Mouse (Mus musculus) midbrain, embryonic 16.5 days (tissue): ENCODE measurements around the gene Aip. TPM values are rescaled to one million over a fixed set of nuclear protein-coding genes. Genes with fewer than 3 reads are reported as not detected.

Source experiments
- ATAC-seq: fragments of 200-750 bp; cut with Nextera tagmentation; 2 replicates; pipeline ENCODE4 v1.8.0; 2017; ENCODE audit warnings: moderate TSS enrichment
- H3K27ac ChIP-seq: fragments of 300-500 bp; sonication (generic); 2 replicates; pipeline ENCODE4 v1.5.1; 2014; ENCODE audit warnings: mild to moderate bottlenecking, low read length, mixed read lengths
- H3K27me3 ChIP-seq: fragments of 300-500 bp; sonication (generic); 2 replicates; pipeline ENCODE4 v1.6.1; 2014; ENCODE audit warnings: low read depth, low read length, mixed read lengths; ENCODE audit not compliant: control insufficient read depth, insufficient read depth
- H3K36me3 ChIP-seq: fragments of 300-500 bp; sonication (generic); 2 replicates; pipeline ENCODE4 v1.6.1; 2014; ENCODE audit warnings: mild to moderate bottlenecking, low read length, moderate library complexity, mixed read lengths; ENCODE audit not compliant: control insufficient read depth, insufficient read depth
- H3K4me1 ChIP-seq: fragments of 300-500 bp; sonication (generic); 2 replicates; pipeline ENCODE4 v1.6.1; 2014; ENCODE audit warnings: mild to moderate bottlenecking, low read length, mixed read lengths; ENCODE audit not compliant: control insufficient read depth, insufficient read depth
- H3K4me2 ChIP-seq: fragments of 300-500 bp; sonication (generic); 2 replicates; pipeline ENCODE4 v1.6.1; 2014; ENCODE audit warnings: mild to moderate bottlenecking, low read length, mixed read lengths
- H3K4me3 ChIP-seq: fragments of 300-500 bp; sonication (generic); 2 replicates; pipeline ENCODE4 v1.5.1; 2014; ENCODE audit warnings: low read depth, mild to moderate bottlenecking, low read length, moderate library complexity, mixed read lengths
- H3K9ac ChIP-seq: fragments of 300-500 bp; sonication (generic); 2 replicates; pipeline ENCODE4 v1.6.1; 2014; ENCODE audit warnings: low read depth, low read length, mixed read lengths
- H3K9me3 ChIP-seq: fragments of 300-500 bp; sonication (generic); replicated peaks from 2 replicates; pipeline ENCODE4 v1.6.1; 2014; ENCODE audit warnings: mild to moderate bottlenecking, low read length, mixed read lengths; ENCODE audit not compliant: control insufficient read depth, poor library complexity, severe bottlenecking
- WGBS: fragments of 180-500 bp; shearing (Covaris S2); extraction: QIAGEN DNeasy Blood & Tissue Kit; methylation state at CpG from one replicate; pipeline ENCODE4 v1.1.7; 2014; 5-methylcytosine and 5-hydroxymethylcytosine counted together
- polyA plus RNA-seq: library from polyadenylated mRNA; unstranded; fragments of >200 nt; fragmentation: Nextera tagmentation; extraction: Ambion mirVana; gene quantifications from 2 replicates; pipeline ENCODE4 v1.2.1, GENCODE M21; 2015

Aip gene
- polyA plus RNA-seq, 1 experiment from 2014 or later, result 102 TPM

DNA sequence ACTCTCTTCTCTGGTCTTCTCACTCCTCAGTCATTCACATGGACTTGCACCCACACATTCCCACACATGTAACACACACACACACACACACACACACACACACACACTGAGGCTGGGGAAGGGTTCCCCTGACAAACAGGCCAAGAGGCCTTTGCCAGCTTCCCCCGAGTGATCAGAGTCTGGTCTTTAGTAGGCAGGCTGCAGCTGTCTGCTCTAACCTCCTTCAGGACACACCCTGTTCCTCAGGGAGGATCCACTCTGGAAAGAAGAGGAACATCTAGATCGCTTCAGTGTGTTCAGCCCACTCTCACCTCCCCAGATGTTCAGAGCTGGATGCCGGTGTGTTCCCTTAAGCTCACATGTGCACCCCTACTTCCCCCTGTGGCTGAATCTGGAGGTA is 31.3 kb downstream of the Aip start:
- H3K4me1 ChIP-seq, result peaks cover 25% of the 10 kb centered on the region
- H3K9me3 ChIP-seq, result no peaks in the 10 kb centered on the region
- H3K36me3 ChIP-seq, result no peaks in the 10 kb centered on the region
- 88% methylated on average over 3 of the region's 3 CpGs for WGBS
- no peak overlapping the region for H3K27ac ChIP-seq
- no peak overlapping the region for H3K4me2 ChIP-seq
- no peaks in the 10 kb centered on the region for H3K27me3 ChIP-seq
- H3K4me3 ChIP-seq, result no peak overlapping the region
- ATAC-seq, result no peak
- H3K9ac ChIP-seq, result no peak overlapping the region

DNA sequence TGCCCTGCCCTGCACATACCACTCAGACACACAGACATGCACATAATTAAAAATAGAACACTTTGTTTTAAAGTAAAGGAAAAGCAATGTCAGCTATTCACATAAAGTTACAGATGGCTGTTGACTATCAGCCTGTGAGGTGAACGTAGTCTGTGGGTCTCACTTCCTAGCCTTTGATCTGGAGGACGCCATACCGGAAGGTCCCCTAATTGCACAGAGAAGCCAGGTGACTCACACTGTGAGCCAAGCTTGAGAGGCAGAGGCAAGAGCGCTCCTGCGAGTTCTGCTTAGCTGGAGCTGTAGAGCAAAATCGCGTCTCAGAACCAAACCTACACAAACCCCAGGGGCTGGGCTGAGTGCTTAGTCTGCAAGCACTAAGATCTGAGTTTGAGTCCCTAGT is 31.9 kb downstream of the Aip start:
- no peaks in the 10 kb centered on the region for H3K36me3 ChIP-seq
- no peak overlapping the region for H3K27ac ChIP-seq
- H3K27me3 ChIP-seq, result no peaks in the 10 kb centered on the region
- WGBS, result 82% methylated on average over 7 of the region's 7 CpGs
- no peak overlapping the region for H3K9ac ChIP-seq
- ATAC-seq, result no peak
- H3K9me3 ChIP-seq, result no peaks in the 10 kb centered on the region
- H3K4me3 ChIP-seq, result no peak overlapping the region
- H3K4me1 ChIP-seq, result peaks cover 20% of the 10 kb centered on the region
- no peak overlapping the region for H3K4me2 ChIP-seq

DNA sequence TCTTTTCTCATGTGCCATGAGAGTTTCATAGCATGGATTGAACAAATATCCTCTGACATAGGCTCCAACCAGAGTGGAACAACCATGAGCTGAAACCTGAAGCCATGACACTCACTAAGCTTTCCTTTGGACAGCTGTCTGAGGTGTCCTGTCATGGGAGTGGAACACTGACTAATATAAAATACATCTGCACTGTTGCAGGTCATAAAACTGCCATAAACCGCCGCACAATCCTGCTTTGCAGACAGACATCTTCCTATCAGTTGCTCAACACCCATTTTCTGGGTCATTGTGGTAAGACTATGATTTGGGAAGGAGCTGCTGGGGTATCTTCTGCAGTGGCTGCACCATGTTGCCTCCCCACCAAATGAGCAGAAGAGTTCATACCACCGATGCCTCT is 32.9 kb downstream of the Aip start:
- Histone ChIP-seq H3K27ac (no peak overlapping the region), H3K9ac (no peak overlapping the region), H3K27me3 (no peaks in the 10 kb centered on the region), H3K4me3 (no peak overlapping the region), H3K4me2 (no peak overlapping the region), H3K4me1 (peaks cover 10% of the 10 kb centered on the region), H3K36me3 (no peaks in the 10 kb centered on the region), H3K9me3 (no peaks in the 10 kb centered on the region)
- ATAC-seq, result no peak
- WGBS, result 94% methylated on average over 3 of the region's 3 CpGs

DNA sequence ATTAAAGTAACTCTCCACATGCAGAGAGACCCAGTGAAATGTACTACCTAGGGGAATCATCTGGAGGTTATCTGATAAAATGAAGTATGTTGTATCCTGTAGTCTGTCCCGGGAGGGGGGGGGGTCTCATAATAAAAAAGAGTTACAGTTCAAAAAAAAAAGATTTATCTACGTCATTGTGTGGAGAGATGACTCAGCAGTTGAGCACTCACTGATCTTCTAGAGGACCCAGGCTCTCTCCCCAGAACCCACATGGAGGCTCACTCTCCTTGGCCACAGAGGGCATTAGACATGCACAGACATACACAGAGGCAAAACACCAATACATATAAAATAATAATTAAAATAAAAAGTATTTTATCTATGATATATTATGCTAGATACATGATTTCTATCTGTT is 34.3 kb downstream of the Aip start:
- Histone ChIP-seq H3K4me3 (no peak overlapping the region), H3K27ac (no peak overlapping the region), H3K4me2 (no peak overlapping the region), H3K9me3 (no peaks in the 10 kb centered on the region), H3K36me3 (no peaks in the 10 kb centered on the region), H3K27me3 (no peaks in the 10 kb centered on the region), H3K9ac (no peak overlapping the region), H3K4me1 (peaks cover 7% of the 10 kb centered on the region; the same call in 1 of the 2 replicates)
- 73% methylated on average over 2 of the region's 2 CpGs for WGBS
- ATAC-seq, result no peak

DNA sequence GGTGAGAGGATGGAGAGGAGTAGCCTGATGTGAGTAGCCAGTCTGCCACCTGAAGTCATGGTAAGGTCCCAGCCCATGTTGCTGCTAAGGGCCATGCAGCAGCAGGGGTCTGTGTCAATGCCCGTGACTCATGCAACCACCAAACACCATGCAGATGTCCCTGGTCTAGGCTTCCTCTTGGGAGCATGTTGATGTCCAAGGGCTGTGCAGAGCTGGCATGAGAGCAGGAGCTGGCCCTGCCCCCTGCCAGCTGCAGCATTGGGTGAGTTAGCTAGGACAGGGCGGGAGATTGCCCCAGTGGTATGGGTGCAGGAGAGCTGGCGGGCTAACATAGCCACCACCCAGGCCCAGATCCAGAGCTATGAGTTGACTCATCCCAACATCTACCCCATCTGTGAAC is 35.2 kb downstream of the Aip start:
- H3K36me3 ChIP-seq, result no peaks in the 10 kb centered on the region
- H3K27me3 ChIP-seq, result no peaks in the 10 kb centered on the region
- no peak overlapping the region for H3K4me3 ChIP-seq
- ATAC-seq, result no peak
- WGBS, result 86% methylated on average over 3 of the region's 3 CpGs
- H3K27ac ChIP-seq, result no peak overlapping the region
- no peak overlapping the region for H3K9ac ChIP-seq
- H3K4me2 ChIP-seq, result no peak overlapping the region
- H3K4me1 ChIP-seq, result no peaks in the 10 kb centered on the region
- H3K9me3 ChIP-seq, result no peaks in the 10 kb centered on the region

DNA sequence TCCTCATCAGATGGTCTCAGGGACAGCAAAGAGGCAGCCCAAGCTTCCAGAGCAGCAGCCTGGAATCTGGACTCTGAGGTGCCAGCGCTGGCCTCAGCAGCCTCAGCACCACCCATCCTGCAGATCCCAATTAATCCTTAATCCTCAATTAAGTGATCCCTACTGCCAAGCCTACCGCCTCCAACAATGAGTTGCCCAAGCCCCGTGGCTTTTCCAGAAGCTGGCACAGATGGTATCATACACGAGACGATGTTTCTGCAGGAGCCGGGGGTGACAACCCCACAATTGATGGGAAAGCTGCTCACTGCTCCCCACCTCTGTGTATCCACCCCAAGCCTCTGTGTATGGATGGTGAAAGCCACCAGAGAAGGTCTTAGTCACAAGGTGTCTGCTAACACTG is 36.5 kb downstream of the Aip start:
- WGBS, result 67% methylated on average over 6 of the region's 6 CpGs
- Histone ChIP-seq H3K27me3 (no peaks in the 10 kb centered on the region), H3K9me3 (no peaks in the 10 kb centered on the region), H3K4me2 (no peak overlapping the region), H3K27ac (no peak overlapping the region), H3K4me3 (no peak overlapping the region), H3K4me1 (no peaks in the 10 kb centered on the region), H3K36me3 (no peaks in the 10 kb centered on the region), H3K9ac (no peak overlapping the region)
- ATAC-seq, result no peak

DNA sequence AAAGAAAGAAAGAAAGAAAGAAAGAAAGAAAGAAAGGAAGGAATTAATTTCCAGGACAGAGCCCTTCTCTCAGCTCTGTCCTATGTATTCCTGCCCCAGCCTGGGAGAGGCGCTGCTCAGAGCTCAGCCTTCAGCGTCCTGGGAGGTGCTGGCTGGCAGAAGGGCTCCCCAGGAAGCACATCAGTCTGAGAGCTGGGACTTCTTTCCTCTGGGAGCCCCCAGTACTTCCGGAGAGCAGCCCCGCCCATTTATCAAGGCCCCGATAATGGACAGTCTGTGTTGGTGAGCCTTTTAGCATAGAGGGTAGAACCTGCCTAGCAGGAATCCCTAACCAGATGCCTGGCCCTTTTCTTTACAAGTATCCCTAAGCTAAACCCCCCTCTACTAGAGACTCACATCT is 37.5 kb downstream of the Aip start:
- H3K27me3 ChIP-seq, result no peaks in the 10 kb centered on the region
- H3K36me3 ChIP-seq, result no peaks in the 10 kb centered on the region
- H3K9ac ChIP-seq, result no peak overlapping the region
- H3K4me3 ChIP-seq, result no peak overlapping the region
- no peaks in the 10 kb centered on the region for H3K4me1 ChIP-seq
- no peak overlapping the region for H3K4me2 ChIP-seq
- no peak for ATAC-seq
- 60% methylated on average over 5 of the region's 5 CpGs for WGBS
- no peaks in the 10 kb centered on the region for H3K9me3 ChIP-seq
- H3K27ac ChIP-seq, result no peak overlapping the region

DNA sequence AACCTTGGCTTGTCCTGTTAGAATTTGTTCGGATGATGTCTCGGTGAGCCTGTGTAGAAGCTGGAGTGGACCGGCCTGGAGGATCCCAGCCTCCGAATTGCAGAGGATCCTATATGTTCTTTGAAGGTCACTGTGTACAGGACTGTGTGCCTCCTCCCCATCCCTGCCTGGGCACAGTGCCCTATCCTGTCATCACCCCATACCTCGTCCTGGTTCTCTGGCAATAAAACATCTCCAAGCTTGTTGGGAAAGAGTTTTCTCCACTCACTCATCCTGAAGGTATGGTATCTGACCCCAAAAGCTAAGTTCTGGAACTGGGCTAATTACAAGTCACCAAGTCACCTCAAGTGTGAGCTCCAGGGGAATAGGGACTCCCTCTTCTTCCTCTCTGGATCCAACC is 38.6 kb downstream of the Aip start:
- Histone ChIP-seq H3K4me1 (no peaks in the 10 kb centered on the region), H3K36me3 (no peaks in the 10 kb centered on the region), H3K27me3 (no peaks in the 10 kb centered on the region), H3K4me2 (no peak overlapping the region), H3K9me3 (no peaks in the 10 kb centered on the region), H3K4me3 (no peak overlapping the region), H3K27ac (no peak overlapping the region), H3K9ac (no peak overlapping the region)
- WGBS, result 90% methylated on average over 5 of the region's 5 CpGs
- ATAC-seq, result no peak

DNA sequence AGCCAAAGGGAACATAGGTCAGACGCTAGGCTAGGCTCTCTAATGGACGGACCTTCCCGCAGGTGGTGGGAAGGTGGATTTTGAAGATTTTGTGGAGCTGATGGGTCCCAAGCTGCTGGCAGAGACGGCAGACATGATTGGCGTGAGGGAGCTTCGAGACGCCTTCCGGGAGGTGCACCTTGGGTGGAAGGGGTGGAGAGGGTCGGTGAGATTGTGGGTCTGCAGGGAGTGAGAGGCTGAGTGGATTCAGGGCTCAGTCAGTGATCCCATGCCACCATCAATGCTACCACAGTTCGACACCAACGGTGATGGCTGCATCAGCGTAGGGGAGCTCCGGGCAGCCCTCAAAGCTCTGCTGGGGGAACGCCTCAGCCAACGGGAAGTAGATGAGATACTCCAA is 39.5 kb downstream of the Aip start:
- H3K4me3 ChIP-seq, result no peak overlapping the region
- no peaks in the 10 kb centered on the region for H3K9me3 ChIP-seq
- no peak for ATAC-seq
- H3K36me3 ChIP-seq, result no peaks in the 10 kb centered on the region
- 93% methylated on average over 15 of the region's 15 CpGs for WGBS
- no peak overlapping the region for H3K4me2 ChIP-seq
- no peak overlapping the region for H3K9ac ChIP-seq
- H3K27ac ChIP-seq, result no peak overlapping the region
- no peaks in the 10 kb centered on the region for H3K4me1 ChIP-seq
- H3K27me3 ChIP-seq, result no peaks in the 10 kb centered on the region

DNA sequence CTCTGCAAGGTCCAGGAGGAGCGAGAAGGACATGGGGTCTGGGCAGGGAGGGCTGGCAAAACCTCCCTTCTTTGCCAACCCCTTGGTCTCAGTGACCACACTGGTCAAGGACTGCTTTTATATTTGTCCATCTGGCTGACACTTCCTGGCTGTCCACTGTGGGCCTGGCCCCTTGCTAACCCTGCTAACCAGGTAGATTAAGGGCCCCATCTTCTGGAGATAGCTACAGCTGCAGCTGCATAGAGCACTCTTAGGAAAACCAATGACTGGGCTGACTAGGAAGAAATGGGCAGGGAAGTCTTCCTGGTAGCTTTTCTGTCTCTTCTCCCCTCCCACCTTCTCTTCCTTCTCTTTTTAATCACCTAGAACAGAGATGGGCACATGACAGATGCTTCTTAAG is 40.7 kb downstream of the Aip start:
- WGBS, result 92% methylated on average over 1 of the region's 1 CpGs
- H3K36me3 ChIP-seq, result no peaks in the 10 kb centered on the region
- no peak overlapping the region for H3K27ac ChIP-seq
- ATAC-seq, result no peak
- H3K4me2 ChIP-seq, result no peak overlapping the region
- H3K4me1 ChIP-seq, result no peaks in the 10 kb centered on the region
- H3K27me3 ChIP-seq, result no peaks in the 10 kb centered on the region
- H3K9me3 ChIP-seq, result no peaks in the 10 kb centered on the region
- no peak overlapping the region for H3K9ac ChIP-seq
- H3K4me3 ChIP-seq, result no peak overlapping the region
